Mouse (Mus musculus): ENCODE measurements around the gene Mfap5. TPM values are rescaled to one million over a fixed set of nuclear protein-coding genes. Genes with fewer than 3 reads are reported as not detected.
"Not testable (repeated sequence)": the region's sequence is repeated elsewhere in the genome, so short reads cannot be mapped to it uniquely, and the experiment has no call there.

Mfap5 gene
- polyA plus RNA-seq, 1 experiment: 3.6 TPM

GRCm38 (mm10) chr6:122531466-122532174 is 26.0 kb downstream of the Mfap5 start:
- no peaks in the 10 kb centered on the region for H3K4me1 ChIP-seq (ENCODE audit: control insufficient read depth, insufficient read depth, low read length)
- no peak for TF ChIP-seq POLR2A (IDR thresholded peaks at IDR 0.05; ENCODE audit: insufficient read depth, low read length)
- no peak for TF ChIP-seq EP300 (IDR thresholded peaks at IDR 0.05; ENCODE audit: insufficient read depth, low read depth, low read length)
- no peak for TF ChIP-seq CTCF (IDR thresholded peaks at IDR 0.05; ENCODE audit: low read depth, low read length)
- no peaks in the 10 kb centered on the region for H3K9me3 ChIP-seq (replicated peaks; ENCODE audit: control insufficient read depth, insufficient read depth, low read length, poor library complexity, severe bottlenecking)
- H3K27ac ChIP-seq (ENCODE audit: insufficient read depth, low read length): no peak overlapping the region
- H3K27me3 ChIP-seq (ENCODE audit: control insufficient read depth, insufficient read depth, low read length, poor library complexity, severe bottlenecking): no peaks in the 10 kb centered on the region
- no peaks in the 10 kb centered on the region for H3K36me3 ChIP-seq (ENCODE audit: control insufficient read depth, insufficient read depth, low read length, poor library complexity, severe bottlenecking)
- H3K9ac ChIP-seq (ENCODE audit: low read depth, poor library complexity, severe bottlenecking): no peak overlapping the region
- H3K4me3 ChIP-seq (ENCODE audit: low read depth, low read length): no peak overlapping the region

- Histone ChIP-seq H3K36me3 (ENCODE audit: control insufficient read depth, insufficient read depth, low read length, poor library complexity, severe bottlenecking) (no peaks in the 10 kb centered on the region), H3K27ac (ENCODE audit: insufficient read depth, low read length) (peak overlapping the region; percentile 26; the same call in 1 of the 2 replicates), H3K9me3 (replicated peaks; ENCODE audit: control insufficient read depth, insufficient read depth, low read length, poor library complexity, severe bottlenecking) (no peaks in the 10 kb centered on the region), H3K4me1 (ENCODE audit: control insufficient read depth, insufficient read depth, low read length) (no peaks in the 10 kb centered on the region), H3K27me3 (ENCODE audit: control insufficient read depth, insufficient read depth, low read length, poor library complexity, severe bottlenecking) (no peaks in the 10 kb centered on the region), H3K4me3 (ENCODE audit: low read depth, low read length) (peak overlapping the region; percentile 10), H3K9ac (ENCODE audit: low read depth, poor library complexity, severe bottlenecking) (peak overlapping the region; percentile 50)
- TF ChIP-seq CTCF (IDR thresholded peaks at IDR 0.05; ENCODE audit: low read depth, low read length) (no peak), EP300 (IDR thresholded peaks at IDR 0.05; ENCODE audit: insufficient read depth, low read depth, low read length) (no peak), POLR2A (IDR thresholded peaks at IDR 0.05; ENCODE audit: insufficient read depth, low read length) (no peak)
Observed at GRCm38 (mm10) chr6:122532883-122533302, 27.2 kb downstream of the Mfap5 start.

- Histone ChIP-seq H3K9ac (ENCODE audit: low read depth, poor library complexity, severe bottlenecking) (no peak overlapping the region), H3K9me3 (replicated peaks; ENCODE audit: control insufficient read depth, insufficient read depth, low read length, poor library complexity, severe bottlenecking) (no peaks in the 10 kb centered on the region), H3K27me3 (ENCODE audit: control insufficient read depth, insufficient read depth, low read length, poor library complexity, severe bottlenecking) (no peaks in the 10 kb centered on the region), H3K27ac (ENCODE audit: insufficient read depth, low read length) (no peak overlapping the region), H3K4me1 (ENCODE audit: control insufficient read depth, insufficient read depth, low read length) (no peaks in the 10 kb centered on the region), H3K4me3 (ENCODE audit: low read depth, low read length) (no peak overlapping the region), H3K36me3 (ENCODE audit: control insufficient read depth, insufficient read depth, low read length, poor library complexity, severe bottlenecking) (no peaks in the 10 kb centered on the region)
- TF ChIP-seq POLR2A (IDR thresholded peaks at IDR 0.05; ENCODE audit: insufficient read depth, low read length) (no peak), EP300 (IDR thresholded peaks at IDR 0.05; ENCODE audit: insufficient read depth, low read depth, low read length) (no peak), CTCF (IDR thresholded peaks at IDR 0.05; ENCODE audit: low read depth, low read length) (no peak)
Observed at GRCm38 (mm10) chr6:122534032-122534431, 28.4 kb downstream of the Mfap5 start.

- no peaks in the 10 kb centered on the region for H3K4me1 ChIP-seq (ENCODE audit: control insufficient read depth, insufficient read depth, low read length)
- no peak overlapping the region for H3K27ac ChIP-seq (ENCODE audit: insufficient read depth, low read length)
- H3K36me3 ChIP-seq (ENCODE audit: control insufficient read depth, insufficient read depth, low read length, poor library complexity, severe bottlenecking): no peaks in the 10 kb centered on the region
- no peaks in the 10 kb centered on the region for H3K27me3 ChIP-seq (ENCODE audit: control insufficient read depth, insufficient read depth, low read length, poor library complexity, severe bottlenecking)
- no peak for TF ChIP-seq POLR2A (IDR thresholded peaks at IDR 0.05; ENCODE audit: insufficient read depth, low read length)
- no peak for TF ChIP-seq CTCF (IDR thresholded peaks at IDR 0.05; ENCODE audit: low read depth, low read length)
- no peak for TF ChIP-seq EP300 (IDR thresholded peaks at IDR 0.05; ENCODE audit: insufficient read depth, low read depth, low read length)
- H3K9ac ChIP-seq (ENCODE audit: low read depth, poor library complexity, severe bottlenecking): no peak overlapping the region
- H3K9me3 ChIP-seq (replicated peaks; ENCODE audit: control insufficient read depth, insufficient read depth, low read length, poor library complexity, severe bottlenecking): no peaks in the 10 kb centered on the region
- H3K4me3 ChIP-seq (ENCODE audit: low read depth, low read length): no peak overlapping the region
Observed at GRCm38 (mm10) chr6:122539564-122539963, 33.9 kb downstream of the Mfap5 start.

- not testable (repeated sequence) for H3K27ac ChIP-seq (ENCODE audit: insufficient read depth, low read length); H3K4me3 ChIP-seq (ENCODE audit: low read depth, low read length); H3K9ac ChIP-seq (ENCODE audit: low read depth, poor library complexity, severe bottlenecking); H3K27me3 ChIP-seq (ENCODE audit: control insufficient read depth, insufficient read depth, low read length, poor library complexity, severe bottlenecking); H3K4me1 ChIP-seq (ENCODE audit: control insufficient read depth, insufficient read depth, low read length); H3K36me3 ChIP-seq (ENCODE audit: control insufficient read depth, insufficient read depth, low read length, poor library complexity, severe bottlenecking); H3K9me3 ChIP-seq (replicated peaks; ENCODE audit: control insufficient read depth, insufficient read depth, low read length, poor library complexity, severe bottlenecking)
Observed at GRCm38 (mm10) chr6:122542459-122542858, 36.8 kb downstream of the Mfap5 start.

- H3K36me3 ChIP-seq (ENCODE audit: control insufficient read depth, insufficient read depth, low read length, poor library complexity, severe bottlenecking): no peaks in the 10 kb centered on the region
- no peak overlapping the region for H3K27ac ChIP-seq (ENCODE audit: insufficient read depth, low read length)
- no peak overlapping the region for H3K4me3 ChIP-seq (ENCODE audit: low read depth, low read length)
- H3K9ac ChIP-seq (ENCODE audit: low read depth, poor library complexity, severe bottlenecking): no peak overlapping the region
- no peaks in the 10 kb centered on the region for H3K9me3 ChIP-seq (replicated peaks; ENCODE audit: control insufficient read depth, insufficient read depth, low read length, poor library complexity, severe bottlenecking)
- TF ChIP-seq EP300 (IDR thresholded peaks at IDR 0.05; ENCODE audit: insufficient read depth, low read depth, low read length) (no peak), CTCF (IDR thresholded peaks at IDR 0.05; ENCODE audit: low read depth, low read length) (no peak), POLR2A (IDR thresholded peaks at IDR 0.05; ENCODE audit: insufficient read depth, low read length) (no peak)
- no peaks in the 10 kb centered on the region for H3K4me1 ChIP-seq (ENCODE audit: control insufficient read depth, insufficient read depth, low read length)
- no peaks in the 10 kb centered on the region for H3K27me3 ChIP-seq (ENCODE audit: control insufficient read depth, insufficient read depth, low read length, poor library complexity, severe bottlenecking)
Observed at GRCm38 (mm10) chr6:122543574-122543973, 37.9 kb downstream of the Mfap5 start.
